Mouse (Mus musculus) embryo, embryonic 9.5 days (tissue): Measurements from ENCODE around the gene Lrrc58.

Experiments
- DNase-seq: peaks from one replicate; pipeline ENCODE4 v3.0.0-alpha.2; 2017; ENCODE audit errors: extremely low spot score

Gene Lrrc58

GRCm38 (mm10) chr16:37868506-37869469, 599 bp downstream of the Lrrc58 start:
- DNase-seq, result peak; percentile 80

GRCm38 (mm10) chr16:37869470-37870231, 1.5 kb downstream of the Lrrc58 start:
- DNase-seq, result no peak

- DNase-seq, result no peak
Measured at GRCm38 (mm10) chr16:37871112-37871715, 3.0 kb downstream of the Lrrc58 start.

- DNase-seq, result no peak
Measured at GRCm38 (mm10) chr16:37874501-37875235, 6.5 kb downstream of the Lrrc58 start.

GRCm38 (mm10) chr16:37877406-37877805, 9.2 kb downstream of the Lrrc58 start:
- DNase-seq, result no peak

GRCm38 (mm10) chr16:37878951-37879505, 10.8 kb downstream of the Lrrc58 start:
- DNase-seq, result no peak

- no peak for DNase-seq
Measured at GRCm38 (mm10) chr16:37879750-37880419, 11.7 kb downstream of the Lrrc58 start.

GRCm38 (mm10) chr16:37881168-37881567, 13.0 kb downstream of the Lrrc58 start:
- DNase-seq, result no peak

- DNase-seq, result no peak
Measured at GRCm38 (mm10) chr16:37888986-37889385, 20.8 kb downstream of the Lrrc58 start.

GRCm38 (mm10) chr16:37892667-37893066, 24.5 kb downstream of the Lrrc58 start:
- no peak for DNase-seq

GRCm38 (mm10) chr16:37893381-37893780, 25.2 kb downstream of the Lrrc58 start:
- DNase-seq, result no peak

GRCm38 (mm10) chr16:37893942-37894341, 25.8 kb downstream of the Lrrc58 start:
- DNase-seq, result no peak

- DNase-seq, result no peak
Measured at GRCm38 (mm10) chr16:37898790-37899189, 30.6 kb downstream of the Lrrc58 start.

GRCm38 (mm10) chr16:37899357-37899756, 31.2 kb downstream of the Lrrc58 start:
- no peak for DNase-seq

- no peak for DNase-seq
Measured at GRCm38 (mm10) chr16:37901318-37901717, 33.1 kb downstream of the Lrrc58 start.

- DNase-seq, result no peak
Measured at GRCm38 (mm10) chr16:37906456-37906855, 38.3 kb downstream of the Lrrc58 start.

- DNase-seq, result no peak
Measured at GRCm38 (mm10) chr16:37911086-37911485, 42.9 kb downstream of the Lrrc58 start.

- DNase-seq, result peak; percentile 74
Measured at GRCm38 (mm10) chr16:37916138-37916817, 48.1 kb downstream of the Lrrc58 start, which contains the start of gene Gpr156. TSS of gene Gpr156 (plus strand) at chr16:37916496.

GRCm38 (mm10) chr16:37916818-37917201, 48.6 kb downstream of the Lrrc58 start:
- no peak for DNase-seq

- DNase-seq, result no peak
Measured at GRCm38 (mm10) chr16:37919000-37919399, 50.8 kb downstream of the Lrrc58 start.
